Mouse (Mus musculus) 416B (cell line): ENCODE measurements around the gene Stxbp4.

ENCODE experiments used
- DNase-seq: peaks from one replicate; pipeline ENCODE4 v3.0.0; 2011; ENCODE audit warnings: low read depth

Gene Stxbp4

GRCm38 (mm10) chr11:90556517-90556916 is 81.4 kb downstream of the Stxbp4 start:
- peak; percentile 22 for DNase-seq

GRCm38 (mm10) chr11:90553963-90554362 is 83.9 kb downstream of the Stxbp4 start:
- peak; percentile 69 for DNase-seq

- no peak for DNase-seq
Observed at GRCm38 (mm10) chr11:90552303-90553201, 85.3 kb downstream of the Stxbp4 start.

GRCm38 (mm10) chr11:90548560-90548959 is 89.3 kb downstream of the Stxbp4 start:
- DNase-seq: no peak

GRCm38 (mm10) chr11:90538636-90539263 is 99.1 kb downstream of the Stxbp4 start:
- DNase-seq: no peak

- peak; percentile 94 for DNase-seq
Observed at GRCm38 (mm10) chr11:90525311-90525710, 112.6 kb downstream of the Stxbp4 start.

GRCm38 (mm10) chr11:90521040-90521439 is 116.8 kb downstream of the Stxbp4 start:
- no peak for DNase-seq

- DNase-seq: no peak
Observed at GRCm38 (mm10) chr11:90517750-90518149, 120.1 kb downstream of the Stxbp4 start.

- DNase-seq: peak; percentile 58
Observed at GRCm38 (mm10) chr11:90512538-90513219, 125.2 kb downstream of the Stxbp4 start.

- DNase-seq: no peak
Observed at GRCm38 (mm10) chr11:90501846-90502245, 136.0 kb downstream of the Stxbp4 start.

GRCm38 (mm10) chr11:90499918-90500317 is 138.0 kb downstream of the Stxbp4 start:
- no peak for DNase-seq

GRCm38 (mm10) chr11:90498461-90498860 is 139.4 kb downstream of the Stxbp4 start:
- no peak for DNase-seq

GRCm38 (mm10) chr11:90494981-90495380 is 142.9 kb downstream of the Stxbp4 start:
- no peak for DNase-seq

- DNase-seq: no peak
Observed at GRCm38 (mm10) chr11:90492511-90492910, 145.4 kb downstream of the Stxbp4 start.

- no peak for DNase-seq
Observed at GRCm38 (mm10) chr11:90489166-90489565, 148.7 kb downstream of the Stxbp4 start.

- DNase-seq: no peak
Observed at GRCm38 (mm10) chr11:90487686-90488085, 150.2 kb downstream of the Stxbp4 start.

GRCm38 (mm10) chr11:90484750-90485637 is 152.9 kb downstream of the Stxbp4 start:
- no peak for DNase-seq

- no peak for DNase-seq
Observed at GRCm38 (mm10) chr11:90483766-90484165, 154.1 kb downstream of the Stxbp4 start.

GRCm38 (mm10) chr11:90481828-90482227 is 156.1 kb downstream of the Stxbp4 start:
- DNase-seq: no peak

GRCm38 (mm10) chr11:90470271-90470670 is 167.6 kb downstream of the Stxbp4 start:
- DNase-seq: no peak

- no peak for DNase-seq
Observed at GRCm38 (mm10) chr11:90464046-90464595, 173.8 kb downstream of the Stxbp4 start.
